Comparison of ENCODE assay signal across 9 mouse cellular contexts in genomic region chr8:56682564-56682963, GRCm38 (mm10).
A peak's percentile ranks its signal among the peaks of the same experiment; 100 is the strongest.
DNase-seq lines count a peak whose midpoint lies in the region; ATAC-seq and TF ChIP-seq lines count a peak whose summit lies in the region.
"Had no signal": no experiment of that assay in that cellular context is flagged by ENCODE, and none has a peak within 500 bp of the region (broad histone marks: within the 10 kb centered on the region; RNA-seq: fewer than 3 reads in every experiment).

No protein-coding gene starts in this region.

- TF ChIP-seq CTCF in midbrain, postnatal 0 days (IDR thresholded peaks at IDR 0.05) = peak; percentile 81

- H3K4me1 ChIP-seq in hindbrain, embryonic 13.5 days (replicated peaks) = no peaks in the 10 kb centered on the region
- H3K4me1 ChIP-seq in hindbrain, embryonic 16.5 days (ENCODE audit: control insufficient read depth, insufficient read depth, low read depth, low read length) = no peaks in the 10 kb centered on the region
- H3K4me1 ChIP-seq in midbrain, postnatal 0 days (ENCODE audit: insufficient read depth, low read length) = no peaks in the 10 kb centered on the region
- no peaks in the 10 kb centered on the region for H3K4me1 ChIP-seq in midbrain, embryonic 15.5 days
- H3K4me1 ChIP-seq: kidney, embryonic 15.5 days had no signal

- peak; percentile 65; the same call in 1 of the 2 replicates for ATAC-seq in hindbrain, embryonic 13.5 days (ENCODE audit: low FRiP score)
- no peak for ATAC-seq in hindbrain, embryonic 16.5 days
- no peak for ATAC-seq in midbrain, postnatal 0 days (ENCODE audit: low FRiP score)
- no peak for ATAC-seq in midbrain, embryonic 15.5 days (replicated peaks)

- H3K4me2 ChIP-seq in hindbrain, embryonic 13.5 days = no peak overlapping the region
- no peak overlapping the region for H3K4me2 ChIP-seq in hindbrain, embryonic 16.5 days (ENCODE audit: low read length)
- H3K4me2 ChIP-seq in midbrain, postnatal 0 days (ENCODE audit: low read depth, low read length, poor library complexity, severe bottlenecking) = no peak overlapping the region
- no peak overlapping the region for H3K4me2 ChIP-seq in midbrain, embryonic 15.5 days
- H3K4me2 ChIP-seq: kidney, embryonic 15.5 days had no signal

- WGBS in hindbrain, embryonic 13.5 days = 23% methylated on average over 3 of the region's 3 CpGs
- WGBS in hindbrain, embryonic 16.5 days = 17% methylated on average over 3 of the region's 3 CpGs
- 19% methylated on average over 3 of the region's 3 CpGs for WGBS in midbrain, postnatal 0 days
- 23% methylated on average over 3 of the region's 3 CpGs for WGBS in midbrain, embryonic 15.5 days

- H3K36me3 ChIP-seq in hindbrain, embryonic 13.5 days = no peaks in the 10 kb centered on the region
- no peaks in the 10 kb centered on the region for H3K36me3 ChIP-seq in hindbrain, embryonic 16.5 days (ENCODE audit: control insufficient read depth, insufficient read depth, low read length)
- H3K36me3 ChIP-seq in midbrain, postnatal 0 days (ENCODE audit: insufficient read depth, low read length) = no peaks in the 10 kb centered on the region
- no peaks in the 10 kb centered on the region for H3K36me3 ChIP-seq in midbrain, embryonic 15.5 days (replicated peaks)
- H3K36me3 ChIP-seq: kidney, embryonic 15.5 days had no signal

- no peak overlapping the region for H3K9ac ChIP-seq in hindbrain, embryonic 13.5 days
- H3K9ac ChIP-seq in hindbrain, embryonic 16.5 days (ENCODE audit: low read depth, low read length) = no peak overlapping the region
- H3K9ac ChIP-seq in midbrain, postnatal 0 days (replicated peaks; ENCODE audit: low read length, poor library complexity, severe bottlenecking) = no peak overlapping the region
- H3K9ac ChIP-seq in midbrain, embryonic 15.5 days = no peak overlapping the region
- H3K9ac ChIP-seq: kidney, embryonic 15.5 days had no signal

- no peak overlapping the region for H3K4me3 ChIP-seq in hindbrain, embryonic 13.5 days
- no peak overlapping the region for H3K4me3 ChIP-seq in hindbrain, embryonic 16.5 days (ENCODE audit: low read length)
- no peak overlapping the region for H3K4me3 ChIP-seq in midbrain, postnatal 0 days (ENCODE audit: low read depth, low read length)
- no peak overlapping the region for H3K4me3 ChIP-seq in midbrain, embryonic 15.5 days
- H3K4me3 ChIP-seq: kidney, embryonic 15.5 days had no signal

- peak; percentile 59 for DNase-seq in midbrain, postnatal 0 days (ENCODE audit: low spot score)
- DNase-seq in embryo, embryonic 10.5 days (ENCODE audit: low spot score) = peak; percentile 71
- DNase-seq in urinary bladder, postnatal 4 days (ENCODE audit: low spot score in 2 of 2) = no peak
- no peak for DNase-seq in T-cell, adult 2 months (ENCODE audit: low spot score)
- DNase-seq: thymus, postnatal 36 days had no signal

- no peak overlapping the region for H3K27ac ChIP-seq in hindbrain, embryonic 13.5 days
- no peak overlapping the region for H3K27ac ChIP-seq in hindbrain, embryonic 16.5 days (ENCODE audit: low read depth, low read length)
- H3K27ac ChIP-seq in midbrain, postnatal 0 days (ENCODE audit: low read depth, low read length) = no peak overlapping the region
- H3K27ac ChIP-seq in midbrain, embryonic 15.5 days = no peak overlapping the region
- H3K27ac ChIP-seq: kidney, embryonic 15.5 days had no signal

- no peaks in the 10 kb centered on the region for H3K9me3 ChIP-seq in hindbrain, embryonic 13.5 days
- no peaks in the 10 kb centered on the region for H3K9me3 ChIP-seq in hindbrain, embryonic 16.5 days (ENCODE audit: control insufficient read depth, low read length)
- H3K9me3 ChIP-seq in midbrain, postnatal 0 days (ENCODE audit: low read length) = no peaks in the 10 kb centered on the region
- H3K9me3 ChIP-seq in midbrain, embryonic 15.5 days = no peaks in the 10 kb centered on the region
- H3K9me3 ChIP-seq: kidney, embryonic 15.5 days had no signal

- H3K27me3 ChIP-seq in hindbrain, embryonic 13.5 days = no peaks in the 10 kb centered on the region
- no peaks in the 10 kb centered on the region for H3K27me3 ChIP-seq in hindbrain, embryonic 16.5 days (replicated peaks; ENCODE audit: control insufficient read depth, insufficient read depth, low read length)
- no peaks in the 10 kb centered on the region for H3K27me3 ChIP-seq in midbrain, postnatal 0 days (ENCODE audit: insufficient read depth, low read length)
- no peaks in the 10 kb centered on the region for H3K27me3 ChIP-seq in midbrain, embryonic 15.5 days (replicated peaks)
- H3K27me3 ChIP-seq: kidney, embryonic 15.5 days had no signal

Comparison
In these comparisons a context has a peak if more than half of its experiments do, and no peak if none do; other contexts are left out.
1. DNase-seq: peak in midbrain, postnatal 0 days (single experiment) and embryo, embryonic 10.5 days (single experiment); none in urinary bladder, postnatal 4 days (0 of 2) and T-cell, adult 2 months (single experiment).